Mouse (Mus musculus) left cerebral cortex, adult 18-20 months (tissue): ENCODE results near the gene Cep250. TPM values are rescaled to one million over a fixed set of nuclear protein-coding genes. Genes with fewer than 3 reads are reported as not detected.

ENCODE experiments used
- DNase-seq, 2 experiments: peaks; one replicate each; pipeline ENCODE4 v3.0.0; 2021 to 2022; ENCODE audit warnings: low spot score in 2 of 2, mixed read lengths in 1 of 2
- total RNA-seq, 2 experiments: library from RNA; stranded (reverse); gene quantifications; 2 replicates each; pipeline ENCODE4 v1.2.3; 2021

Gene Cep250
- total RNA-seq, 2 experiments from 2014 or later: 18.2 to 19.5 TPM

GRCm38 (mm10) chr2:155961862-155962261 is 5.6 kb downstream of the Cep250 start:
- DNase-seq: no peak

DNA sequence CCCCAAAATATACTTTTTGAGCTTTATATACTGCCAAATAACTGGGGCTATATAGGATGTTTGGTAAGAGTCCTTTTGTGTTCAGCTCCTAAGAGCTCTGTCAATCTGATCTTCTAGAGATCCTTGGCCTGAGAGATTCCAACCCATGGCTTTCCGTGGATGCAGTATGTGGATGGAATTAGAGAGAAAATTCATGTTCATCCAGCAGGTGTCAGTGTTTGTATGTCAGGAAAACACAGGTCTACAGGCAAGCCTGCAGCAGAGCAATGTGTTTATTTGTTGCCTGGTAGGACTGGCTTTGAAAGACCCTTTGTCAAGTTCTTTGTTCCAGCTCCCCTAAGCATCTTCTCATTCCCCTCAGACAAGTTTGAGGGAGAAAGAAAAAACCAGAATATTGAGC is 6.7 kb downstream of the Cep250 start:
- no peak for DNase-seq

- no peak for DNase-seq
Measured at GRCm38 (mm10) chr2:155973348-155973747, 17.1 kb downstream of the Cep250 start.

DNA sequence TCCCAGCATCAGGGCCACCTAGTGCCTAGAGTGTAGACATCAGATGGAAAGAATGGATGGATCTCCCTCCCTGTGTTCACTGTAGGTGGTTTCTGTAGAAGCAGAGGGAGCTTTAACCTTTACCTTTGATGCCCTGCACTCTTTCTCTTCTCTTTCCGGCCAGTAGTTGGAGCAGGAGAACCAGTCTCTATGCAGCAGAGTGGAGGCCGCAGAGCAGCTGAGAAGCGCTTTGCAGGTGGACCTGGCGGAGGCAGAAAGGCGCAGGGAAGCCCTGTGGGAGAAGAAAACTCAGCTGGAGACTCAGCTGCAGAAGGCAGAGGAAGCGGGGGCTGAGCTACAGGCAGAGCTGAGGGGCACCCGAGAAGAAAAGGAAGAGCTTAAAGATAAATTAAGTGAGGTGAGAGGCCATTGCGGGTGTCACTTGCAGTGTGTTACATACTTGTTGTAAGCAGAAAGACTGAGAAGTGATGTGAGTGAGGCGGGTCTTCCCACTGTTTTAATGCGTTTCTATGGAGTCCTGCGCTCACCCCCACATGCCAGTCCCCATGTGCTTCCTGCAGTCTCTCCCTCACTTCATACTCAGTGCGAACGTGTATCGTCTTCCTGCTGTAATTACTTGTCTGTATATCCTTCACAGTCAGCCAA is 18.0 kb downstream of the Cep250 start:
- DNase-seq: peak in 1 of 2 experiments; percentile 24

- no peak for DNase-seq
Measured at GRCm38 (mm10) chr2:155979328-155979991, 23.2 kb downstream of the Cep250 start.

GRCm38 (mm10) chr2:155985776-155986175 is 29.5 kb downstream of the Cep250 start:
- no peak for DNase-seq

GRCm38 (mm10) chr2:155987131-155987530 is 30.9 kb downstream of the Cep250 start:
- DNase-seq: no peak

GRCm38 (mm10) chr2:155989085-155989484 is 32.8 kb downstream of the Cep250 start:
- no peak for DNase-seq

DNA sequence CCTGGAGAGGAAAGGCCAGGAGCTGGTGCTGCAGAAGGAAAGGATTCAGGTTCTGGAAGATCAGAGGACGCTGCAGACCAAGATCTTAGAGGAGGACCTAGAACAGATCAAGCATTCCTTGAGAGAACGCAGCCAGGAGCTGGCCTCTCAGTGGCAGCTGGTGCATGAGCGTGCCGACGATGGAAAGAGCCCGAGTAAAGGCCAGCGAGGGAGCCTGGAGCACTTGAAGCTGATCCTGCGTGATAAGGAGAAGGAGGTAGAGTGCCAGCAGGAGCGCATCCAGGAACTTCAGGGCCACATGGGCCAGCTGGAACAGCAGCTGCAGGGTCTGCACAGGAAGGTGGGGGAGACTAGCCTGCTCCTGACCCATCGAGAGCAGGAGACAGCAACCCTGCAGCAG is 34.9 kb downstream of the Cep250 start:
- no peak for DNase-seq

DNA sequence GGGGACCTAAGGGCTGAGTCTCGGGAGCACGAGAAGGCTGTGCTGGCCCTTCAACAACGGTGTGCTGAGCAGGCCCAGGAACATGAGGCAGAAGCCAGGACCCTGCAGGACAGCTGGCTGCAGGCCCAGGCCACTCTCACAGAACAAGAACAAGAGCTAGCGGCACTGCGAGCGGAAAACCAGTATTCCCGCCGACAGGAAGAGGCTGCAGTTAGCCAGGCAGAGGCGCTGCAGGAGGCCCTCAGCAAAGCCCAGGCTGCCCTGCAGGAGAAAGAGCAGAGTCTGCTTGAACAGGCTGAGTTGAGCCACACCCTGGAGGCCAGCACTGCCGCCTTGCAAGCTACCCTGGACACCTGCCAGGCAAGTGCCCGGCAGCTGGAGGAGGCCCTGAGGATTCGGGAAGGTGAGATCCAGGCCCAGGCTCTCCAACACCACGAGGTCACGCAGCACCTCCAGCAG is 35.6 kb downstream of the Cep250 start:
- DNase-seq: peak; percentile 21 to 43

DNA sequence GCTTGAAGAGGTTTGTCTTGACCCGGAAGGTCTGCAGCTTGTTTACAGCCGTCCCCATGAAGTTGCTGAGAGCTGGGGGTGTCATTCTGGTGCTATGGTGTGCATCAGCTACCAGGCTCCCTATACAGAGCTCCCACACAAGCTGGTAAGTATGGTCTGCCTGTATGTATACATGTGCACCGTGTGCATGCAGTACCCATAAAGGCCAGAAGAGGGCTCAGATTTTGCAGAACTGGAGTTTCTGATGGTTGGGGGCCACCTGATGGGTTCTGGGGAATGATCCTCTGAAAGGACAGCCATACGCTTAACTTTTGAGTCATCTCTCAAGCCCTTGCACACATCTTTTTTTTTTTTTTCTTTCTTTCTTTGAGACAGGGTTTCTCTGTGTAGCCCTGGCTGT is 49.1 kb downstream of the Cep250 start:
- DNase-seq: no peak

DNA sequence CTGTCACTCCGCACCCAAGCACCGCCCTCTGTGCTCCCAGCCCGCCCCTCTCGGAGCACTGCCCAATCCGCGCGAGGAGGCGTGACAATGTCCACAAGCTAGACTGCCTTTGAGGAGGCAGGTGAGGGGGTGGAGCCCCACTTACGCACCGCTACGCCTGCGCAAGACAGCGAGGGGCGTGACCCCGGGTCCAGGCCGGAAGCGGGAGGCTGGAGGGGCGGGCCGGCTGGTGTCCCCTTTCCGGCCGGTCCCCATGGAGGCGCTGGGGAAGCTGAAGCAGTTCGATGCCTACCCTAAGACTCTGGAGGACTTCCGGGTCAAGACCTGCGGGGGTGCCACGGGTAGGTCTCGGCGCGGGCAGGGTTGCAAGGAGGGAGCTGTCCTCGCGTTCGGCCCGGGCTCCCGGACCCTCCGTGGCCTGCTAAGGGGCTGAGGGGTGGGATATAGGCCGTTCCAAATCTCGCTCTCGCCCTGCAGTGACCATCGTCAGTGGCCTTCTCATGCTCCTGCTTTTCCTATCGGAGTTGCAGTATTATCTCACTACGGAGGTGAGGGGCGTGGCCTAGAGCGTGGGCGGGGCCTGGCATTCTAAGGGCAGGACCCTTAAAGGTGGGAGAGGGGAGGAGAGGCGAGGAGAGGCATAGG is 51.8 kb downstream of the Cep250 start, which contains the start of the genes 6430550D23Rik and Ergic3:
Gene 6430550D23Rik, minus strand, starts transcription at position 90 of the 645 bp plus-strand sequence.
Gene Ergic3, plus strand, starts transcription at position 158 of the 645 bp plus-strand sequence.
- DNase-seq: peak; percentile 95 to 97

DNA sequence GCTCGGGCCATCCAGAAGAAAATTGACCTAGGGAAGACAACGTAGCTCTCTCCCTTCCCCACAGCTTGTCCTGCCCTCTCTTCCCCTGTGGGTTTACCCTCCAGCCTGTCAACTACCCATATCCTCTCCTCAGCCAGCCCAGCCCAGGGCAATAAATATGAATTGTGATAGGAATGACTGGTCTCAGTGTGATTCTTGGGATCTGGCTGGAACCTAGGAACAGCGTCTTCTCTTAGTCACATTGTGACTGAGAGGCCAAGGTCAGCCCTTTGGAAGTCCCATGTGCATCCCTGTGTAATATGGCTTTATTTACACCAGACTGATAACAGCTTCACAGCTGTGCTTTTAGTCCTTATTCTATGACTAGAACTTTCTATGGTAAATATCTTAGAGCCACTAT is 61.8 kb downstream of the Cep250 start:
- DNase-seq: no peak

GRCm38 (mm10) chr2:156021219-156021618 is 65.0 kb downstream of the Cep250 start:
- no peak for DNase-seq

DNA sequence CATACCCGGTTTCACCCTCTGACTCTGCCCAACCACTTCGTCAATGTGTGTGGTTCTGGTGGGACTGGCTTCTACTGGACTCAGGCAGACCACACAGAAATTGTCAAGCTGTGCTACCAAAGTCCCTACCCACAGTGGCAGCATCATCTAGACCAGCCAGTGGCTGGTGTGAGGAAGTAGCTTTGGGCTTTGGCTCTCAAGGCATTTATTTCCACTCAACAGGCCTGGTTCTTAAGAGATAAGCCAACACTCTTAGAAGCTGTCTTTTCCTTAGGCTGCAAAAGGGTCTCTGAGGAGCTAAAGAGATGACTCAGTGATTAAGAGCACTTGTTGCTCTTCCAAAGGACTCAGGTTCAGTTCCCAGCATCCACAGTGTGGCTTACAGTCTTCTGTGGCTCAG is 65.5 kb downstream of the Cep250 start:
- DNase-seq: no peak

- DNase-seq: no peak
Measured at GRCm38 (mm10) chr2:156025482-156025881, 69.2 kb downstream of the Cep250 start.

GRCm38 (mm10) chr2:156039390-156039789 is 83.1 kb downstream of the Cep250 start:
- DNase-seq: no peak

GRCm38 (mm10) chr2:156042903-156043302 is 86.6 kb downstream of the Cep250 start:
- no peak for DNase-seq

DNA sequence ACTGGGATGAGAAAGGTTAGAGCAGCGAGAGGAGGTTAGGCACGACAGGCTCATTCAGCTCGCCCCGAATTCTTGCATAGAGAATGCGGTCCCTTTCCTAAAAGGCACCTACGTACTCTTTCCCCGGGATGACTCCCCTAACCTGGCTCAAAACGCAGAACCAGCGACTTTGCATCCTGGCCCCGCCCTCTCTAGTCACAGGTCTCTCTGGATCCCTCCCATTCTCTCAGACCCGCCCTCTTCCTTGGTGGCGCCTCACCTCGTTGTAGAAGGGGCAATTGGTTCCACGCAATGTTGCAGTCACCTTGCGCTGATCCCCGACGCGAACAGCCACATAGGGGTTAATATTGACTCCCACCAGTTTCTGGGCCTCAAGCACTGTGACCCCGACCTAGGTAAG is 91.7 kb downstream of the Cep250 start:
- no peak for DNase-seq
